Mouse (Mus musculus): ENCODE results near the gene Nup153.

GRCm38 (mm10) chr13:46642318-46642717 is 85.4 kb downstream of the Nup153 start:
- TF ChIP-seq CTCF (IDR thresholded peaks at IDR 0.05; ENCODE audit: control insufficient read depth, insufficient read depth, insufficient read length) (no peak), USF1 (IDR thresholded peaks at IDR 0.05; ENCODE audit: low read depth) (no peak), CEBPB (IDR thresholded peaks at IDR 0.05; ENCODE audit: low read depth) (no peak), MAX (IDR thresholded peaks at IDR 0.05) (no peak), MYOD1 (IDR thresholded peaks at IDR 0.05; ENCODE audit: control insufficient read depth, insufficient read length, low read depth) (no peak), MYOG (IDR thresholded peaks at IDR 0.05; ENCODE audit: control insufficient read depth, extremely low read depth, insufficient read length) (no peak)

Data from C2C12 (cell line).